Comparison of ENCODE assay signal across 9 mouse cellular contexts in the genomic region with DNA sequence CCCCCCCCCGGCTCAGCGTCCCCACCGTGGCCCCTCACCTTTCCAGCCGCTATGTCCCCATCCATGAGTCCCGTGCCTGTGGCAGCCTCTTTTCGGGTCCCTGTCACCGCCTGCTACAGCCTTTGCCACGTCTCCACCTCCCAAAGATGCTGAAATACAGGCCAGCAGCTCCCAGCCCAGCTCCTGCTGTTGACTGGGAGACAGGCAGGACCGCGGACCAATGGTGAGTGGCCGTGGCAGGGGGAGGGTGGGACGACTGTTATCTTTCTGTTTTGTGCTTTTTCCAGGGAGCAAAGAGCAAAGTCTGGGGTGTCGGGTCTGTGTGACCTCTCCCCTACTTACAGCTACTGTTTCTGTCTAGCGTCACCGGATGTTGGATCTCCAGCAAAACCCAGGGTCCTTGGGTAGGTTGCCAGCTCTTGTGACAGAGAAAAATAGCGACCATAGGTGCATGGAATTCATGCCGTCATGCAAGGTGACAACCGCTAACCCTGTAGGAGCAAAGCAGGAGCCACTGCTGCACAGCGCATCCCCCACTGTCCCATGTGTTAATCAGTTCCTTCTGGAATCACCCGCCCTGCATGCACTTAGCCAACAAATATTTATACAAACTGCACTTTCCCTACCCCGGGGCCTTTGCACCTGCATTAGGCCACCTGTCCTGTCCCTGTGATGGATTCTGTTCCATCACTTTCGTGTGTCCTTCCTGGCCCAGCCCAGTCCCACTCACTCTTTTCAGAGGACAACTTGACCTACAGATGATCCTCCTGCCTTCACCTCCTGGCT. TPM values are rescaled to one million over a fixed set of nuclear protein-coding genes. Genes with fewer than 3 reads are reported as not detected.
A peak's percentile ranks its signal among the peaks of the same experiment; 100 is the strongest.
DNase-seq lines count a peak whose midpoint lies in the region; ATAC-seq lines count a peak whose summit lies in the region.
"Had no signal": no experiment of that assay in that cellular context is flagged by ENCODE, and none has a peak within 500 bp of the region (broad histone marks: within the 10 kb centered on the region; RNA-seq: fewer than 3 reads in every experiment).

No protein-coding gene starts in this region.

- no peak overlapping the region for H3K27ac ChIP-seq in stomach, embryonic 16.5 days (ENCODE audit: low read length)
- no peak overlapping the region for H3K27ac ChIP-seq in forebrain, embryonic 13.5 days
- H3K27ac ChIP-seq: midbrain, embryonic 12.5 days had no signal

- H3K9ac ChIP-seq in stomach, embryonic 16.5 days (ENCODE audit: low read length): no peak overlapping the region
- no peak overlapping the region for H3K9ac ChIP-seq in forebrain, embryonic 13.5 days
- H3K9ac ChIP-seq: midbrain, embryonic 12.5 days had no signal

- H3K4me3 ChIP-seq in stomach, embryonic 16.5 days (replicated peaks; ENCODE audit: low read length): no peak overlapping the region
- no peak overlapping the region for H3K4me3 ChIP-seq in forebrain, embryonic 13.5 days
- H3K4me3 ChIP-seq: midbrain, embryonic 12.5 days had no signal

- peak; percentile 58 to 59 for DNase-seq in cerebellum, postnatal 10 days
- DNase-seq in cerebellum, adult 9-11 months: no peak
- DNase-seq in retina, embryonic 14.5 days (ENCODE audit: low spot score): peak; percentile 11
- DNase-seq in retina, postnatal 1 day: no peak
- DNase-seq in kidney, postnatal 14 days: peak; percentile 69
- no peak for DNase-seq in urinary bladder, postnatal 25 days (ENCODE audit: low spot score)

- no peaks in the 10 kb centered on the region for H3K4me1 ChIP-seq in stomach, embryonic 16.5 days (ENCODE audit: control insufficient read depth, insufficient read depth, low read length)
- peaks cover 14% of the 10 kb centered on the region for H3K4me1 ChIP-seq in forebrain, embryonic 13.5 days

- no peaks in the 10 kb centered on the region for H3K36me3 ChIP-seq in stomach, embryonic 16.5 days (ENCODE audit: control insufficient read depth, insufficient read depth, low read length)
- no peaks in the 10 kb centered on the region for H3K36me3 ChIP-seq in forebrain, embryonic 13.5 days (ENCODE audit: poor library complexity, severe bottlenecking)
- H3K36me3 ChIP-seq: midbrain, embryonic 12.5 days had no signal

- WGBS in stomach, embryonic 16.5 days: 45% methylated on average over 22 of the region's 22 CpGs
- 59% methylated on average over 22 of the region's 22 CpGs for WGBS in forebrain, embryonic 13.5 days

- no peaks in the 10 kb centered on the region for H3K9me3 ChIP-seq in stomach, embryonic 16.5 days (replicated peaks; ENCODE audit: control insufficient read depth, low read length)
- peaks cover 4% of the 10 kb centered on the region; the same call in 1 of the 2 replicates for H3K9me3 ChIP-seq in forebrain, embryonic 13.5 days (replicated peaks)
- H3K9me3 ChIP-seq: midbrain, embryonic 12.5 days had no signal

- no peak overlapping the region for H3K4me2 ChIP-seq in stomach, embryonic 16.5 days (ENCODE audit: low read depth, low read length)
- H3K4me2 ChIP-seq in forebrain, embryonic 13.5 days: no peak overlapping the region
- H3K4me2 ChIP-seq: midbrain, embryonic 12.5 days had no signal

- peak; percentile 65 for ATAC-seq in stomach, embryonic 16.5 days (ENCODE audit: insufficient read depth, low FRiP score)
- ATAC-seq in forebrain, embryonic 13.5 days: no peak

- H3K27me3 ChIP-seq in stomach, embryonic 16.5 days (ENCODE audit: control insufficient read depth, insufficient read depth, low read length): no peaks in the 10 kb centered on the region
- H3K27me3 ChIP-seq in forebrain, embryonic 13.5 days: peaks cover 5% of the 10 kb centered on the region; the same call in 1 of the 2 replicates
- H3K27me3 ChIP-seq: midbrain, embryonic 12.5 days had no signal

RNA-seq across cellular contexts. Expression of a gene that starts 6.0 kb away (rescaled TPM):
- 14.5 and 18.9 TPM in 2 replicates for polyA plus RNA-seq in stomach, embryonic 16.5 days (2015; fragmentation: Nextera tagmentation; extraction: Ambion mirVana)
- 0.30 and 0.42 TPM in 2 replicates for polyA plus RNA-seq in forebrain, embryonic 13.5 days (2015; fragmentation: Nextera tagmentation; extraction: Ambion mirVana)

RNA-seq across cellular contexts. Expression of a gene that starts 13.1 kb away (rescaled TPM):
- 143 and 145 TPM in 2 replicates for polyA plus RNA-seq in stomach, embryonic 16.5 days (2015; fragmentation: Nextera tagmentation; extraction: Ambion mirVana)
- polyA plus RNA-seq in forebrain, embryonic 13.5 days (2015; fragmentation: Nextera tagmentation; extraction: Ambion mirVana): 200 and 211 TPM in 2 replicates

RNA-seq across cellular contexts. Expression of a gene that starts 22.8 kb away (rescaled TPM):
- polyA plus RNA-seq in stomach, embryonic 16.5 days (2015; fragmentation: Nextera tagmentation; extraction: Ambion mirVana): 55.4 and 64.4 TPM in 2 replicates
- 55.8 and 60.5 TPM in 2 replicates for polyA plus RNA-seq in forebrain, embryonic 13.5 days (2015; fragmentation: Nextera tagmentation; extraction: Ambion mirVana)

RNA-seq across cellular contexts. Expression of a gene that starts 32.7 kb away (rescaled TPM):
- 163 and 167 TPM in 2 replicates for polyA plus RNA-seq in stomach, embryonic 16.5 days (2015; fragmentation: Nextera tagmentation; extraction: Ambion mirVana)
- 273 and 305 TPM in 2 replicates for polyA plus RNA-seq in forebrain, embryonic 13.5 days (2015; fragmentation: Nextera tagmentation; extraction: Ambion mirVana)

RNA-seq across cellular contexts. Expression of a gene that starts 42.4 kb away (rescaled TPM):
- 36.6 and 47.4 TPM in 2 replicates for polyA plus RNA-seq in stomach, embryonic 16.5 days (2015; fragmentation: Nextera tagmentation; extraction: Ambion mirVana)
- 10.4 and 10.6 TPM in 2 replicates for polyA plus RNA-seq in forebrain, embryonic 13.5 days (2015; fragmentation: Nextera tagmentation; extraction: Ambion mirVana)

Comparison
In these comparisons a context has a peak if more than half of its experiments do, and no peak if none do; other contexts are left out.
1. DNase-seq: peak in cerebellum, postnatal 10 days (2 of 2), retina, embryonic 14.5 days (single experiment) and kidney, postnatal 14 days (single experiment); none in cerebellum, adult 9-11 months (single experiment), retina, postnatal 1 day (single experiment) and urinary bladder, postnatal 25 days (single experiment).
2. RNA of a gene that starts 6.0 kb away (polyA plus RNA-seq): 14.5 to 18.9 TPM in stomach, embryonic 16.5 days; 0.30 to 0.42 TPM in forebrain, embryonic 13.5 days; every median in the first group is over 10 times any median in the second.